Mouse (Mus musculus) left cerebral cortex, adult 9 months (tissue): ENCODE data around the gene Arhgap29.

Experiments
- DNase-seq, 2 experiments: peaks; one replicate each; pipeline ENCODE4 v3.0.0; 2022; ENCODE audit warnings: low spot score in 2 of 2

The Arhgap29 gene

GRCm38 (mm10) chr3:121941204-121941745, 11.1 kb upstream of the Arhgap29 start:
- DNase-seq: no peak

- DNase-seq: no peak
These were observed 6.4 kb upstream of the Arhgap29 start for GRCm38 (mm10) chr3:121945957-121946356.

- no peak for DNase-seq
These were observed 5.6 kb upstream of the Arhgap29 start for GRCm38 (mm10) chr3:121946765-121947164.

GRCm38 (mm10) chr3:121950139-121950538, 2.2 kb upstream of the Arhgap29 start:
- no peak for DNase-seq

- DNase-seq: no peak
These were observed 1.2 kb upstream of the Arhgap29 start for GRCm38 (mm10) chr3:121951116-121951515.

- DNase-seq: peak; percentile 37 to 70
These were observed 700 bp downstream of the Arhgap29 start for GRCm38 (mm10) chr3:121953049-121953432.

GRCm38 (mm10) chr3:121953433-121954161, 1.3 kb downstream of the Arhgap29 start:
- DNase-seq: no peak

GRCm38 (mm10) chr3:121954421-121954820, 2.1 kb downstream of the Arhgap29 start:
- DNase-seq: no peak

- DNase-seq: no peak
These were observed 3.2 kb downstream of the Arhgap29 start for GRCm38 (mm10) chr3:121955527-121955926.

GRCm38 (mm10) chr3:121956789-121957188, 4.4 kb downstream of the Arhgap29 start:
- DNase-seq: no peak

- peak in 1 of 2 experiments; percentile 22 for DNase-seq
These were observed 5.4 kb downstream of the Arhgap29 start for GRCm38 (mm10) chr3:121957606-121958344.

- DNase-seq: peak in 1 of 2 experiments; percentile 20
These were observed 11.8 kb downstream of the Arhgap29 start for GRCm38 (mm10) chr3:121964173-121964572.

GRCm38 (mm10) chr3:121967681-121968476, 15.5 kb downstream of the Arhgap29 start:
- DNase-seq: peak; percentile 48 to 75

- no peak for DNase-seq
These were observed 16.3 kb downstream of the Arhgap29 start for GRCm38 (mm10) chr3:121968621-121969020.

GRCm38 (mm10) chr3:121969451-121969850, 17.1 kb downstream of the Arhgap29 start:
- DNase-seq: no peak

GRCm38 (mm10) chr3:121973761-121974160, 21.4 kb downstream of the Arhgap29 start:
- DNase-seq: no peak

GRCm38 (mm10) chr3:121975381-121975780, 23.0 kb downstream of the Arhgap29 start:
- no peak for DNase-seq

- DNase-seq: no peak
These were observed 29.0 kb downstream of the Arhgap29 start for GRCm38 (mm10) chr3:121981306-121981705.

- no peak for DNase-seq
These were observed 30.1 kb downstream of the Arhgap29 start for GRCm38 (mm10) chr3:121982450-121982849.

- DNase-seq: no peak
These were observed 42.8 kb downstream of the Arhgap29 start for GRCm38 (mm10) chr3:121995125-121995524.

GRCm38 (mm10) chr3:121999934-122000333, 47.6 kb downstream of the Arhgap29 start:
- no peak for DNase-seq

GRCm38 (mm10) chr3:122001568-122001967, 49.2 kb downstream of the Arhgap29 start:
- DNase-seq: no peak
